Mouse (Mus musculus) liver, embryonic 15.5 days (tissue): Measurements from ENCODE around the gene Acsf2. TPM values are rescaled to one million over a fixed set of nuclear protein-coding genes. Genes with fewer than 3 reads are reported as not detected.

Experiments
- ATAC-seq: fragments of 200-750 bp; cut with Nextera tagmentation; 2 replicates; pipeline ENCODE4 v1.8.0; 2017; ENCODE audit warnings: moderate number of reproducible peaks, mild to moderate bottlenecking, moderate library complexity; ENCODE audit not compliant: insufficient read depth
- H3K27ac ChIP-seq: fragments of 300-500 bp; sonication (generic); replicated peaks from 2 replicates; pipeline ENCODE4 v1.5.1; 2015; ENCODE audit warnings: mild to moderate bottlenecking, inconsistent platforms
- H3K27me3 ChIP-seq: fragments of 300-500 bp; sonication (generic); 2 replicates; pipeline ENCODE4 v1.6.1; 2015; ENCODE audit warnings: mild to moderate bottlenecking, inconsistent platforms
- H3K36me3 ChIP-seq: fragments of 300-500 bp; sonication (generic); replicated peaks from 2 replicates; pipeline ENCODE4 v1.6.1; 2015; ENCODE audit warnings: moderate library complexity, mild to moderate bottlenecking, inconsistent platforms
- H3K4me1 ChIP-seq: fragments of 300-500 bp; sonication (generic); replicated peaks from 2 replicates; pipeline ENCODE4 v1.6.1; 2015; ENCODE audit warnings: inconsistent platforms
- H3K4me2 ChIP-seq: fragments of 300-500 bp; sonication (generic); 2 replicates; pipeline ENCODE4 v1.6.1; 2015; ENCODE audit warnings: moderate library complexity, mild to moderate bottlenecking, inconsistent platforms
- H3K4me3 ChIP-seq: fragments of 300-500 bp; sonication (generic); replicated peaks from 2 replicates; pipeline ENCODE4 v1.5.1; 2015; ENCODE audit warnings: mild to moderate bottlenecking, inconsistent platforms
- H3K9ac ChIP-seq: fragments of 300-500 bp; sonication (generic); 2 replicates; pipeline ENCODE4 v1.6.1; 2015; ENCODE audit warnings: moderate library complexity, mild to moderate bottlenecking, inconsistent platforms
- H3K9me3 ChIP-seq: fragments of 300-500 bp; sonication (generic); replicated peaks from 2 replicates; pipeline ENCODE4 v1.6.1; 2016; ENCODE audit warnings: inconsistent platforms
- WGBS: fragments of 180-500 bp; shearing (Covaris S2); methylation state at CpG from one replicate; pipeline ENCODE4 v1.1.7; 2015; ENCODE audit warnings: mixed read lengths; ENCODE audit not compliant: insufficient replicate concordance; 5-methylcytosine and 5-hydroxymethylcytosine counted together
- polyA plus RNA-seq: library from polyadenylated mRNA; unstranded; fragments of >200 nt; fragmentation: Nextera tagmentation; extraction: Ambion mirVana; gene quantifications from 2 replicates; pipeline ENCODE4 v1.2.1, GENCODE M21; 2015

Acsf2 gene
- polyA plus RNA-seq, 1 experiment from 2014 or later = 1.4 TPM

DNA sequence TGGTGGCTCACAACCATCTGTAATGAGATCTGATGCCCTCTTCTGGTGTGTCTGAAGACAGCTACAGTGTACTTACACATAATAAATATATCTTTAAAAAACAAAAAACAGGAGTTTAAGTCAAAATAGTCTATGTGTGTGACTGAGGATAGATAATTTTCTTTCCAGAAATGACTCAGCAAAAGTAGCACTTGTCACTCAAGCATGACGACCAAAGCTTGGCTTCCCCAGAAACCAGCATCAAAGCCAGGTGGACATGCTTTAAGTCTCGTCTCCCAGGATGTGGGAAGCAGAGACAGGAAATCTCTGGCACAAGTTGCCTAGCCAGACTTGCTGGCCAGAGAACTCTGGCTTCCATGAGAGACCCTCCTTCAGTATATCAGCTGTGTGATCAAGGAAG, 20.5 kb upstream of the Acsf2 start:
- no peak for ATAC-seq
- Histone ChIP-seq H3K9ac (no peak overlapping the region), H3K36me3 (no peaks in the 10 kb centered on the region), H3K4me2 (no peak overlapping the region), H3K9me3 (no peaks in the 10 kb centered on the region), H3K27me3 (no peaks in the 10 kb centered on the region), H3K4me3 (no peak overlapping the region), H3K27ac (no peak overlapping the region), H3K4me1 (no peaks in the 10 kb centered on the region)
- WGBS = 15% methylated on average over 2 of the region's 2 CpGs

DNA sequence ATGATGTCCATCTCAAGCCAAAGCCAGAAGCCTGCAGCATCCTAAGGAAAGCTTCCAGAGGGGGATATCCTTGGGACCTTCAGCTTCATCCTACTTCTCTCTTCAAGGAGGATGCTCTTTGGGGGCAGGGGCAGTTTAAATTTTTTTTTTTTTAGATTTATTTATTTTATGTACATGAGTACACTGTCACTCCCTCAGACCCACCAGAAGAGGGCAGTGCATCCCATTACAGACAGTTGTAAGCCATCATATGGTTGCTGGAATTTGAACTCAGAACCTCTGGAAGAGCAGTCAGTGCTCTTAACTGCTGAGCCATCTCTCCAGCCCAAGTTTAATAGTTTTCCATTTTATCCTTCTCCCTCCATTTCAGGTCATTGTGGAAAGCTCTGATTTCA, 19.8 kb upstream of the Acsf2 start:
- no peak overlapping the region for H3K27ac ChIP-seq
- H3K9me3 ChIP-seq = no peaks in the 10 kb centered on the region
- no peak overlapping the region for H3K4me3 ChIP-seq
- H3K9ac ChIP-seq = no peak overlapping the region
- no peaks in the 10 kb centered on the region for H3K4me1 ChIP-seq
- no peaks in the 10 kb centered on the region for H3K27me3 ChIP-seq
- H3K36me3 ChIP-seq = no peaks in the 10 kb centered on the region
- H3K4me2 ChIP-seq = no peak overlapping the region
- ATAC-seq = no peak

DNA sequence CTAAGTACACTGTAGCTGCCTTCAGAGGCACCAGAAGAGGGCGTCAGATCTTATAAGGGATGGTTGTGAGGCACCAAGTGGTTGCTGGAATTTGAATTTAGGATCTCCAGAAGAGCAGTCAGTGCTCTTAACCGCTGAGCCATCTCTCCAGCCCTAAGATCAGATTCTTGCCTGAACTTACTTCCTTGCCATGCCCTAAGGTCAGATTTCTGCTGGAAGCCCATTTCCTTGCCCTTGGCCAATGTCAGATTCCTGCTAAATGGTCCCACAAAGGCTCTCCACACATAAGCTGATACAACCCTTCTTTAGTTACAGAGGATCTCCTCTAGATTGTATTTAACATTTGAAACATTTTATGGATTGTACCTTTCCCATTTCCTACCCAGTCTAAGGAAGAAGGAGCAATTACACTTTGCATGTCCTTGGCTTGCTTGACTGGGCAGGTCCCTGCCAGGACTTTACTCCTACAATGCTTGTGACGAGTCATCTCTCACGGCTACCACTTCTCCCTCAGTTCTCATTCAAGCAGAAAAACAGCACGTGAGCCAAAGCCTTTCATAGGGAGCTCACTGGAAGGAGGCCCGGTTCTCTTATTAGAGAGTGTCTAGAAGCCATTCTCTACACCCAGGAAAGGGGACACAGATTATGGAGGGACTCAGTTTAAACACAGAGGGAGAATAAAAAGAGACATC, 19.2 kb upstream of the Acsf2 start:
- WGBS = 50% methylated on average over 6 of the region's 6 CpGs
- H3K4me2 ChIP-seq = no peak overlapping the region

DNA sequence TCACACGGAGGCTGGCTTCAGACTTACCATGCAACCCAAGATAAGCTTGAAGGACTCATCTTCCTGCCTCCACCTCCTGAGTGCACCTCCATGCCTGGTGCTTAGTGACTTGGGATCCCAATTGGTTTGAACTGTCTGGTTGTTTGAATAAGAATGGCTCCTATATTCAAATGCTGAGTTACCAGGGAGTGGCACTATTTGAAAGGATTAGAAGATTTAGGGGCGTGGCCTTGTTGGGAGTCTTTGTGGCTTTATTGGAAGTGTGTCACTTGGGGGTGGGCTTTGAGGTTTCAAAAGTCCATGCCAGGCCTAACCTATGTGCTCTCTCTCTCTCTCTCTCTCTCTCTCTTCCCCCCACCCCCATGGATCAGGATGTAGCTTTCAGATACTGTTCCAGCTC, 16.0 kb upstream of the Acsf2 start:
- Histone ChIP-seq H3K27me3 (no peaks in the 10 kb centered on the region), H3K4me1 (no peaks in the 10 kb centered on the region), H3K27ac (no peak overlapping the region), H3K9ac (no peak overlapping the region), H3K4me2 (no peak overlapping the region), H3K4me3 (no peak overlapping the region), H3K9me3 (no peaks in the 10 kb centered on the region), H3K36me3 (no peaks in the 10 kb centered on the region)
- ATAC-seq = no peak
- WGBS = 60% methylated on average over 2 of the region's 2 CpGs

More for the DNA sequence above, 19.2 kb upstream of the Acsf2 start:
- Histone ChIP-seq H3K4me1 (no peaks in the 10 kb centered on the region), H3K27me3 (no peaks in the 10 kb centered on the region), H3K4me3 (no peak overlapping the region), H3K9me3 (no peaks in the 10 kb centered on the region), H3K27ac (no peak overlapping the region), H3K9ac (no peak overlapping the region), H3K36me3 (no peaks in the 10 kb centered on the region)
- ATAC-seq = no peak

DNA sequence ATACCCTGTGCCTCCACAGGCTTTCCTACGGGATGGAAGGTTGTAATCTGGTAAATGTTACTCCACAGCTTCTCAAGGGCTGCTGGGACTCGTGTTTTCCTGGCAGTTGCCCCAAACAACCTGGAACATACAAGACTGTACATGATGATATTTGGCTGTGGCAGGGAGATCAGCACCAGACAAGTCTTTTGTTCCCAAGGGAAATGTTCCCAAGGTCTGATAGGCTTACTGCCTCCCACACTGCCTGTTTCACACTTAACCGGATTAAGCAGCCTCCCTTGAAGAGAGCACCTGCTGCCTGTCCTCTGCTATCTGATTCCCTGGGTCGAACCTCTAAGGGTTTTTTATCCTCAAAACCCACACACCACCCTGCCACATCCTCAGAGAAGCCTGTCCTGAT, 13.8 kb upstream of the Acsf2 start:
- Histone ChIP-seq H3K27me3 (no peaks in the 10 kb centered on the region), H3K36me3 (no peaks in the 10 kb centered on the region), H3K27ac (no peak overlapping the region), H3K4me3 (no peak overlapping the region), H3K4me1 (no peaks in the 10 kb centered on the region), H3K4me2 (no peak overlapping the region), H3K9me3 (no peaks in the 10 kb centered on the region), H3K9ac (no peak overlapping the region)
- ATAC-seq = no peak
- WGBS = 29% methylated on average over 4 of the region's 4 CpGs

DNA sequence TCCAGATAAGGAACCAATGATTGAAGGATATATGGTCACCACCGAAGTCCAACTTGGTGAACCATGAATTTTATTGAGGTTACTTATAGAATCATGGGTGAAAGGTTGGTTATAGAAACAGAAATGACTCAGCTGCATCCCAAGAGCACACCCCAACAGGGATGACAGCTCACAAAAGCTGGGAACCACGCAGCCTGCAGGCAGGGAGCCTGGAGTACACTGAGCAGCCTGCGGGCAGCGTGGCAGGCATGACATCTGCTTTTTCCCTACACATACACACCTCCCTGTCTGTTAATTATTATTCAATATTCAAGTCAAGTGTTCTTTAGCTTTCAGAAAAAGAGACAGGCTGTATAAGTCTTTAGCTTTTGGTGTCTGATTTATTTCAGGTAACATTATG, 12.9 kb upstream of the Acsf2 start:
- ATAC-seq = no peak
- WGBS = 62% methylated on average over 4 of the region's 4 CpGs

DNA sequence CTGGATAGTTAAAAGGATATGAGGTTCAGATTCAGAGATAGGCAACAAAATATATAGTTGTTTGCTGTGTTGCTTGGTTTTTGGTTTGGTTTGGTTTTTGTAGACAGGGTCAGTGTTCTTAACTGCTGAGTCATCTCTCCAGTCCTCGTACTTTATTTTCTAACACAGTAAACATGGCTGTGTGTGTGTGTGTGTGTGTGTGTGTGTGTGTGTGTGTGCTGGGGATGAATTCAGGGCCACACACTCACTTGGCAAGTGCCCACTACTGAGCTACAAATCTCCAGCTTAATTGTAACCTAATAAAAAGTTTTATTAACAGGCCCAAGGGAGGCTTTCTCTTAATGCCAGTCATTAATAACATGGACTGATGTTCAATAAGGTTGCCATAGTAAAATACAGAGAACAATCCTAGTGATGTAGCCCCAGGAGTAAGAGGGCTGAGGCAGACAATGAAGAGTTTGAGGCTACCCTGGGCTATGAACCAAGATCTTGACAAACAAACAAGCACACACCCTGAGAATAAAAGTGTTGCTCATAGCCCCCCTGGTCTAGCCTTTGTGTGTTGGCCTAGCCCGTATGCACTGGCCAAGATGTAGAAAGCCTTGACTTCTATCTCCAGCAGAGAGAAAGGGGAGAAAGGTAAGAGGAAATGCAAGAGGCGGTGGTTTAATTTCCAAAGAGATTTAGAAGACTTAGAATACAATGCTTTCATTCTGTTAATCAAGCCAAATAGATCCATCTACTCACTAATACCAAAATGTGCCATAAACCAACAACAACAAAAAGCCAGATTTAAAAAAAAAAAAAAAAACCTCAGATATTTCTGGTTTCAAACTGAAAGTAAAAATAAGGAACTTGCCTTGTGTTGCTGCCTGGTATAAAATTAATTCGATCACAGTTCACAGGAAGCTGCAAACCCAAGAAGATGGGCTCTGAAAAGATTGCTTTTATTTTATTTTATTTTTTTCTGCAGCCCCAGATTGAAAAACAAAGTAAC, 9.4 kb upstream of the Acsf2 start:
- ATAC-seq = no peak
- H3K36me3 ChIP-seq = no peaks in the 10 kb centered on the region
- WGBS = 41% methylated on average over 4 of the region's 4 CpGs
- no peak overlapping the region for H3K9ac ChIP-seq
- H3K4me3 ChIP-seq = no peak overlapping the region
- no peaks in the 10 kb centered on the region for H3K4me1 ChIP-seq
- H3K27ac ChIP-seq = no peak overlapping the region
- no peaks in the 10 kb centered on the region for H3K27me3 ChIP-seq
- no peak overlapping the region for H3K4me2 ChIP-seq
- H3K9me3 ChIP-seq = no peaks in the 10 kb centered on the region

More for the DNA sequence above, 12.9 kb upstream of the Acsf2 start:
- Histone ChIP-seq H3K4me3 (no peak overlapping the region), H3K27me3 (no peaks in the 10 kb centered on the region), H3K27ac (no peak overlapping the region), H3K9ac (no peak overlapping the region), H3K9me3 (no peaks in the 10 kb centered on the region), H3K4me1 (no peaks in the 10 kb centered on the region), H3K36me3 (no peaks in the 10 kb centered on the region), H3K4me2 (no peak overlapping the region)

DNA sequence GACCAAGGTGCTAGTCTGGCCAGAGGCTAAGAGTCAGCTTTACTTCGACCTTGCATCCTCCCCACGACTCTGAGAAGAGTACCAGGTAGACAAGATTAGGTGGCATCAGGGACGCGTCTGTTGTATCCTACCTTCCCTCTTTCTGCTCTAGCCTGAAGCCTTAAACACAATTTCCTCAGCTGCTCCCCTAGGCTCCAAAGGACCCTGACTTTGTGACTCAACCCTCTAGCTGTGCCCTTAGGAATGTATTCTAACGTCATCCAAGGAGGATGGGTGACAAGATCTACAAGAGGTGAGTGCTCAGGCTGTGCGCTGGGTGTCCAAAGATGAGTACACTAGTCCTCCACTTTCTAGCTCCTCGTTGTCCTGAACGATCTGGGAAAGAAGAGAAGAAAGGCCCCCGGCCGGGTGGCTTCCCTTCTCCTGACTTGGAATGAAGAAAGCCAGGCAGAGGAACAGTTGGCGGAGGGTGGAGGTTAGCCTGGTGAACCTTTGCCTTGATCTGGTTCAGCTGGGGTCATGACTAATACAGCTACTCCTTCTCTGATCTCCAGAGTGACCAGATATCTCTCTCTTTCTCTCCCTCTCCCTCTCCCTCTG, 785 bp upstream of the Acsf2 start:
- H3K4me2 ChIP-seq = peak overlapping the region; percentile 68
- no peaks in the 10 kb centered on the region; the same call in 1 of the 2 replicates for H3K27me3 ChIP-seq
- H3K9me3 ChIP-seq = no peaks in the 10 kb centered on the region
- H3K4me1 ChIP-seq = peaks cover 20% of the 10 kb centered on the region
- WGBS = 62% methylated on average over 11 of the region's 11 CpGs
- ATAC-seq = no peak
- H3K27ac ChIP-seq = no peak overlapping the region
- H3K9ac ChIP-seq = no peak overlapping the region
- no peak overlapping the region for H3K4me3 ChIP-seq
- no peaks in the 10 kb centered on the region for H3K36me3 ChIP-seq

DNA sequence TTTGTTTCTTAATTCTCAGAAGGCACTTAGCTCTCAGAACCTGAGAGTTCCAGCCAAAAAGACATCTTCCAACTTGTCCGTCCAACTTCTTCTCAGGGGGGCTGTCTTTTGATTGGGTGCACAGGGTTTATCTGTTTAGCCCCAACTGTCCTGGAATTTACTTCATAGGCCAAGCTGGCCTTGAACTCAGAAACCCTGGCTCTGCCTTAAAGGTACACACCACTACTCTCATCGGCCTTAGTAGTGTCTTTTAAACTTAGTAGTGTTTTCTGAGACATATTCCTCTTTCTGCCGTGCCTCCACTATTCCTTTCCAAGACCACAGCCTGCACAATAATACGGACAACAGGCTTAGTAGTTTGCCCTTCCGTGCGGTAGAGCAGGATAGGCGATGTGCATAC, 1.2 kb downstream of the Acsf2 start:
- Histone ChIP-seq H3K36me3 (no peaks in the 10 kb centered on the region), H3K4me2 (no peak overlapping the region), H3K27me3 (no peaks in the 10 kb centered on the region; the same call in 1 of the 2 replicates), H3K9me3 (no peaks in the 10 kb centered on the region), H3K9ac (no peak overlapping the region), H3K4me1 (peaks cover 22% of the 10 kb centered on the region), H3K27ac (no peak overlapping the region), H3K4me3 (no peak overlapping the region)
- ATAC-seq = no peak
- WGBS = 74% methylated on average over 7 of the region's 7 CpGs

DNA sequence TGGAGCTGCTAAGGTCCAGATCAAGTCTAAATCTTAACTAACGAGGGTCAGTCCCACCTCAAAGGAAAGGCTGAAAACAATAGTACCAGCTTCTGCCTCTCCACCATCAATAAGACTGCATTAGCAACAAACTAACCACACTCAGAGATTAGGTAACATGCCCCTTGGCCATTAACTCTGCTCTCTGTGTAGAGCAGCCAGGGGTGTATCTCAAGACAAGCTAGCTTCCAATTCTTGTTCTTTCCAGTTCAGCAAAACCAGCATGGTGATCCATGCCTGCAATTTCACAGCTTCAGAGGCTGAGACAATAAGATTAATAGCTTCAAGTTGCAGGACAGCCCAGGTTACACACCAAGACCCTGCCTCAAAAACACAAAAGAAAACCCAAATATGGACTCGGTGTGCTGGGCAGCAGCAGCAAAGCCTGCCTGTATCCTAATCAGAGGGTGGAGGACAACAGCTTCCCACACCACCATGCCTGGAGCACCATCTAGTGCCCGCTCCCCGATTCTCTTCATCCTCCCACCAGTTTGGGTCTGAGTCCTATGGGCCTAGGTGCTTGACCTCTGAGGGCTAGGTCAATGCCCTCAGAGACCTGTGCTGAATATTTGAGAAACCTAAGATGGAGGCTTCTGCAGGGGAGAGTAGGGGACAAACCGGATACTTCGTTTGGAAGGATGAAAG, 3.1 kb downstream of the Acsf2 start:
- Histone ChIP-seq H3K4me3 (no peak overlapping the region), H3K4me2 (no peak overlapping the region), H3K27me3 (no peaks in the 10 kb centered on the region; the same call in 1 of the 2 replicates), H3K27ac (no peak overlapping the region), H3K9ac (no peak overlapping the region), H3K36me3 (no peaks in the 10 kb centered on the region), H3K9me3 (no peaks in the 10 kb centered on the region), H3K4me1 (peaks cover 22% of the 10 kb centered on the region)
- no peak for ATAC-seq
- WGBS = 56% methylated on average over 6 of the region's 6 CpGs

DNA sequence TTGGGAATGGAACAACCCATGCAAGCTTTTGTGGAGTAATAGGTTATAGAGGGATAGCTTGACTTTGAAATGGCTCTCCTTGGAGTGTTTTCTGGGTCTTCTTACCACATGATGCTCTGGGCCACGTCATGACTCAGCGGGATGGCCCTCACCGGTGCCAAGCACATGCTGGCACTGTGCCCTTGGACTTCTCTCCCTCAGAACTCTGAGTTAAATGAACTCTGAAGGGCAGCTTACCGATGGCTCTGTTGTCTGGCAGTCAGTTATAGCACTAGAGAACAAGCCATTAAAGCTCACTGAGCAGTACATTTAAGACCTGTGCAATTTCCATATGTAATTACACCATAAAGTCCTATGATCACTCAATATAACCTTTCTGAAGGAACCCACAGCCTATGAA, 4.4 kb downstream of the Acsf2 start:
- peaks cover 20% of the 10 kb centered on the region for H3K4me1 ChIP-seq
- no peak overlapping the region for H3K4me2 ChIP-seq
- H3K9ac ChIP-seq = no peak overlapping the region
- H3K4me3 ChIP-seq = no peak overlapping the region
- ATAC-seq = no peak
- H3K27me3 ChIP-seq = no peaks in the 10 kb centered on the region; the same call in 1 of the 2 replicates
- WGBS = 67% methylated on average over 4 of the region's 4 CpGs
- H3K9me3 ChIP-seq = no peaks in the 10 kb centered on the region
- no peak overlapping the region for H3K27ac ChIP-seq
- no peaks in the 10 kb centered on the region for H3K36me3 ChIP-seq
